Comparison of ENCODE assay signal across 8 mouse cellular contexts in genomic region chr12:34714266-34714939, GRCm38 (mm10).
DNase-seq lines count a peak whose midpoint lies in the region; ATAC-seq lines count a peak whose summit lies in the region.

No protein-coding gene starts in this region.

- no peak overlapping the region for H3K4me3 ChIP-seq in hindbrain, embryonic 10.5 days

- ATAC-seq in common myeloid progenitor, adult 5-6 weeks (replicated peaks; ENCODE audit: low read depth, poor library complexity, severe bottlenecking), result peak; percentile 87
- peak; percentile 64 for ATAC-seq in inflammation-experienced regulatory T-cells, adult 6 months

- H3K9me3 ChIP-seq in hindbrain, embryonic 10.5 days, result no peaks in the 10 kb centered on the region

- DNase-seq in heart, adult 11 months, result peak; percentile 91
- no peak for DNase-seq in heart, postnatal 25 days (ENCODE audit: low spot score)
- peak; percentile 14 for DNase-seq in lung, postnatal 36 days
- DNase-seq in right cerebral cortex, postnatal 25 days, result no peak
- no peak for DNase-seq in right cerebral cortex, postnatal 36 days (ENCODE audit: low spot score in 2 of 2)
- no peak for DNase-seq in hindbrain, embryonic 10.5 days (ENCODE audit: low spot score)

- H3K36me3 ChIP-seq in hindbrain, embryonic 10.5 days, result no peaks in the 10 kb centered on the region

- no peak overlapping the region for H3K27ac ChIP-seq in hindbrain, embryonic 10.5 days

- intact Hi-C loops in heart, postnatal 25 days (cut with DNase I), result no loop called here

- WGBS in hindbrain, embryonic 10.5 days, result 86% methylated on average over 14 of the region's 14 CpGs

- no peaks in the 10 kb centered on the region for H3K27me3 ChIP-seq in hindbrain, embryonic 10.5 days (ENCODE audit: insufficient read depth, poor library complexity, severe bottlenecking)

- no peaks in the 10 kb centered on the region for H3K4me1 ChIP-seq in hindbrain, embryonic 10.5 days (replicated peaks)

Comparison
In these comparisons a context has a peak if more than half of its experiments do, and no peak if none do; other contexts are left out.
1. DNase-seq: peak in heart, adult 11 months (single experiment) and lung, postnatal 36 days (single experiment); none in heart, postnatal 25 days (single experiment), right cerebral cortex, postnatal 25 days (single experiment), right cerebral cortex, postnatal 36 days (0 of 2) and hindbrain, embryonic 10.5 days (single experiment).